Mouse (Mus musculus) frontal cortex, postnatal 14 days (tissue): ENCODE data around the gene Robo1.

Source experiments
- DNase-seq, 2 experiments: peaks; one replicate each; pipeline ENCODE4 v3.0.0; 2022; ENCODE audit warnings: low spot score in 2 of 2

Gene Robo1

DNA sequence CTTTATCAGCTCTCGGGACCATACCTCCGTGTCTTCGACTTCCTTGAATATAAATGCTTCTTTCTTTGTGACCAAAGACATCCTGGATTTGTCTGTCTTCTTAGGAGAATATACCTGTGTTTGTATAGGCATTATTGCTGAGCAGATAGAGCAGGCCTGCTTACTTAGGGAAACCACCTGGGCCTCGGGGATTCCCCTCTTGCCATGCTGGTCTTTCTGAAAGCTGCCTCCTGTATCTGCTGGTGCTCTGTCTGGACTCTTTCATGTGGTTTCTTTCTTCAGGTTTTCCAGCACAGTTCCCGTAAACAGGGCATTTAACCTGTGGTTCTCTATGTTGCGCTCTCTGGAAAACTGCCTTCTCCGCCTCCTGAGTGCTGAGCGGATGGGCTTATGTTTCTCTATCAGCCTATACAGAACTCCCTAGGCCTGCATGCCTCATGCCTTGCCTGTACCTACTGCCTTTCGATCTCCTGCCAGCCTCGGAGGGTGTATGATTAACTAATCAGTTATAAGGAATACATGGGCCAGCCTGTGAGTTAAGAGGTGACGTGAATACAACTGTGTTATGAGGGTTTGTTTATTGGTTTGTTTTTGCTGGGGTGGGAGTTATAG is 370.9 kb downstream of the Robo1 start:
- DNase-seq, result no peak

DNA sequence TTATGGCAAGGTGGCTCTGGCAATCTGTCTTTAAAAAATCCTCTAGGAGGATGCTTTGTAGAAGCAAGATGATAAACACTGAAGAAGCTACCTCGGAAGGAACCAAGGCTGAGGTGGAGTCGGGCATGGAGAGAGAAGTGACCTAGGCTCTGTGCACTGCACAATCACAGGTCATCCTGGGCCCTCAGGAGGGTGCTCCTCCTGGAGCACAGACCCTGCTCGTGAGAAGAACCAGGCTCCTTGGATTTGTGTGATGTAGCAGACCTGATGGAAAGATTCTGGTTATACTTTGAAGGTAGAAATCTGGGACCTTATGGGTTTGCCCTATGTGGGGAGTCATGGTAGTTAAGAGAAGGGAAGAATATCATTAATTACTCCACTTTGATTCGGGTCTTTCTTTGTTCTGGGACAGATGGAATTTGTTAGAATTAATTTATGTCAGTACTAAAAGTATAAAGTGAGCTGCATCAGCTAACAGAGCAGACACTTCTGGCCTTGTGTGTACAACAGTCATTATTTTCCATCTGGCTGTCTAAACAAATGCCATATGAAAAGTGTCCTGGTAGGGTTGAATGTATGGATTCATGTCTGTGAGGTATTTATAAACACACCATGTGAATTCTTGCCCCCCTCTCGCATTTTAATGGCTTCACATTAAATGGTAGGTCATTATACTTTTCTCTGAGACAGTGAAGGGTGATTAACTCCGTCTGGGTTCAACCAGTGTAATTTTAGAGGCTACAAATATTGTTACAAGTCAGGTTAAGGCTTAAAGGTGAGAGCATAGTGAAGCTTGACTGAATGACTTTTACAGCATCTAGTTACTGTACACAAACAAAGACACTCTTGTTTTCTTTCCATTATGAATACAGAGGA is 377.7 kb downstream of the Robo1 start:
- no peak for DNase-seq

DNA sequence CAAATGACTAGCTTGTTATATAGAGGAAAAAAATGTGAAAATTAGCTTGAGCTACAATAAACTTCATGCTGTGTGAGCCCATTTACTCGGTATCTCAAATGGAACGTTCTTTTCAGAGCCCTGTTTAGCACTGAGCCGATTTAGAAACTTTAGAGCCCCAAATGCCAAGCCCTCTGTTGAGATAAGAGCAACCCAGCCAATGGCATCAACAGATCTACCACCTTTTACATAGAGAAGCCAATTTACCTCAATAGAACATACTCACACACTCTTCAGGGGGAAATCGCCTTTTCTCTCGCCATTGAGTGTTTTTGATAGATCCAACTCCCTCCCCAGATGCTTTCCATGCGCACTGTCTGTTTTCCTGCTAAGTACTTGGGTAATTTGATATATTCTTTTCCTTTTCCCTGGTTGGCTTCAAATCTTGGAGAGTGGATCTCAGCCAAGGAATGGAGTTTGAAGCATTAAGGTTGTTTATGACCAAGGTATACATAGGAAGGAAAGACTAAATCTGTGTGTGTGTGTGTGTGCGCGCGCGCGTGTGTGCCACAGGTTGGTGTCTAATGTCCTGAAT is 378.5 kb downstream of the Robo1 start:
- DNase-seq, result no peak

DNA sequence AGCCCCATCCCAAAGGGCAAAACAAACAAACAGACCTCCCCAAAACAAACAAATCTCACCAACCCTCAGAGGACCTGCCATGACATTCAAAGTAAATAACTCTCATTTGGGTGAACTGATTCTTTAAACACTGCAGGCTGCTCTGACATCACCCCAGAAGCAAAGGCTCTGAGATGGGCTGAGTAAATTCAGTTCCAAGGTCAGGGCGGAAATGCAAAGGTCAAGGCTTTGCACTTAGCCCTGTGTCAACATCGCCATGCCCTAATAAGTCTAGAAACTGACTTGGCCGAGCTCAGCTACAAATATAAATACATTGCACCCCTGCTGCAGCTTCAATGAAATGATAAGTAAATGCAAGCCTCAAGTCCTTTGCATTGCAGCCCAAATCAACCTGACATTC is 379.5 kb downstream of the Robo1 start:
- no peak for DNase-seq

DNA sequence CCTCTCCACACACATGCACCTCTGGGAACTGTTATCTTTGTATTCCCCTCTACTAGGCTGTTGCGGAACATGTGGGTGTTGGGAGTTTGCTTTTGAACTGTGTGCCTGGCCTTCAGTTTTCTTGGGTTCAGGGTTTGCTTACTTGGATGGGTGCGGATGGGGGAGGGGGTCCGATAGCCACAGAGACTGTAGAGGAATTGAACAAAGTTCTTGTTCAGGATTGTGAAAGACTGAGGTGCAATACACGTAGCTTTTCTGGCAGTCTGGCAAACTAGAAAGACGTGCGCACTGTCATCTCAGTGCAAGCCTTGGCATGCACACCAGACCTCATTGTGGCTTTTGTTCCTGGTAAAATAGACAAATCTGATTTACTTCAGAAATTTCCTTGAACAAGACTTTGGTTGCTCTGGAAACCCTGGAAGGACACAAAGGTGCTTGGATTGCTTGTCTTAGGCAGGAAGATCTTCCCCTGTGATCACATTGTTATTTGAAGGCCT is 380.1 kb downstream of the Robo1 start:
- no peak for DNase-seq

DNA sequence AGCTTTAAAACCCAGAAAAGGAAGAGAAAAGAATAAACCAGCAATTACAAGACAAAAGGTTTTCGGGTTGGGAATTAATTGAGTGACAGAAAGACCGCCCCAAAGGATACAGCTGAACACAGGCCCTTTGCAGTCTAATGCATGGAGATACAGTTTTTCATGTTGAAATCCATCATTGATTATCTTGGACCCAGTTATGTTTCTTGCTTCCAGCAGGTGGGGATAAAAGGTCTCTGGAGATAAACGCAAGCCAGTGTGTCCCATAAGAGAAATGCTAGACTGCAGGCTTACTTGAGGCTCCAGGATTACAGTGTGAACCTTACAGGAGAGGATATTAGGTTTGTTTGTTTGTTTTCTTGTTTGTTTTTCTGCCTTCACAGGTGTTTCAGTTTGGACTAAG is 383.8 kb downstream of the Robo1 start:
- no peak for DNase-seq

DNA sequence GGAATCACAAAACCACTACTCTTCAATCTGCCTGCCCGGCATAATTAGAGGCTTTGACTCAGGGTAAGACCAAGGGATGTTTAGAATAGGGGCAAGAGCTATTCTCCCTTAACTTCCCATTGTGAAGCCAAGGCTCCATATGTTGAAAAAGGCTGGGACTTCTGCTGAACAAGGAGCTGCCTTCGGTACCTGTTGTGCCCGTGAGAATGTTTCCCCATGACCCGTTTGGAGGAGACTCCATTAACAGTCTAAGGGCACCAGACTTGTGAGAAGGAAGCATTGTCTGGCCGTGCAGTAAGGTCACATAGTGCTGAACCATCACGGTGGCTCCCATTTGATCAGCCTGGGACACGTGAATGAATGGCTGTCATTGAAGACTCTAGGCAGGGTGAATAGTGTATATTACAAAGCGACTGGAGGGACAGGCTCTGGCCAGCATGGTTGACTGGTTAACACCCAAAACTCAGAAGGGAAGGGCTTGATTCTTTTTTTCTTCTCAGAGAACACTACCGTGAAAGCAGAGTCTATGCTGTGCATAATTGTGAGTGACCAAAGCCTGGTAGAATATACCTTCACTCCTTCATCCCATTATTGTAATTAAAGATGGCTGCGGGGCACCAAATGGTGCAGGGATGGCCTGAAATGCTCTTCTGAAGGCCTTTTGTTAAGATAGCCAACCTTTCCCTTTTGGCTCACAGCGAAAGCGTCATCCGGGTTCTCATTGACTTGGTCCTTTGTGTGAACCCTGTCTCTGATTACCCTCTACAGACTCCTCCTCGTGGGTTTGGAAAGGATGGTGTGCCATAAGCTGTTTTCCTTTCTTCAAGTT is 385.6 kb downstream of the Robo1 start:
- DNase-seq, result no peak

DNA sequence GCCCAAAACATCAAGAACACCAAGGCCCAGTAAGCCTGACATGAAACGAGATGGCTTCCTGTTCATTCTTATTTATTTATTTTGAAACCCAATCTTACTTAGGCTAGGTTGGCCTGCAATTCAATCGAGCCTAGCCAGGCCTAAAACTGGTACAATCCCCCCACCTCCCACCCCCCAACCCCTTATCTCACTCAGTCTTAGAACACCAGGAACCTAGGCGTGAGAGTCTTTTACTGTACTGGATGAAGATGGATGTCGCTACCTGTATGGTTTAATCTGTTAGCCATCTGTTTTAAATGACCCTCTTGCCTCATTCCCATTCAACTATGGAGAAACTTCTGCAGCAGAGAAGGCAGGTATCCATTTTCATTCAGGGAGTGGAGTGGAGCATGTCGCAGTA is 386.7 kb downstream of the Robo1 start:
- no peak for DNase-seq

DNA sequence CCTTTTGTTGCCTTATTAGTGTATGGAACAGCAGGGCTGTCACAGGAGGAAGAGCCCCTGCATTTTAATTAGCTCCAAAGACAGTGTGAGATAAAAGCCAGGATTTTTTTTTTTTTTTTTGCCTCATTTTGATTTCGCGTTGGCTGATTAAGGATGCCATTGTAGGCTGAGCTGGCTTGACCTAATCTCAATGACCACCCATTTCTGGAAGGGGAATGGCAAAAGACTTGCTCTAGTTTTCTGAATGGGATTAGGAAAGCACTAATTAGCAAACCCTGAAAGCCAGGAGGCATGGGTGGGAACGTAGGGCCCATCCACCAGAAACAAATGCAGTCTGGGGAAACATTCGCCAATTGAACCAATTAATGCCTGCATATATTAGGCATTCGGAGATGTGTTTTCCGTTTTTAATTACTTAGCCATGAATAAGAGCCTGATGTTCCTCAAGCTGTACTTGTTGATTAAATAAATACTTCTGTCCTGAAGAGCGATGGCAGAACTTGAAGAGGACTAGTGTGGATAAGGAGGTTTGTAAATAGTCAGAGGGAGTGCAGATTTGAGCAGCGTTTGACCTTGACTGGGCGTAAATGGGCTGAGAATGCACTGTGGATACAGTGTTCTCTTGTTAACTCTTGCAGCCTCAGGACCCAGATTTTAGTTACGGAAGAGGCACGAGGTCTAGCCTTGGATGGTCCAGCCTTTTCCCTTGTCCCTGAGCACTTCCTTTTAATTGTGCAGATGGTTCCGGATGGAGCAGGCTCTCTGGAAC is 391.3 kb downstream of the Robo1 start:
- no peak for DNase-seq

DNA sequence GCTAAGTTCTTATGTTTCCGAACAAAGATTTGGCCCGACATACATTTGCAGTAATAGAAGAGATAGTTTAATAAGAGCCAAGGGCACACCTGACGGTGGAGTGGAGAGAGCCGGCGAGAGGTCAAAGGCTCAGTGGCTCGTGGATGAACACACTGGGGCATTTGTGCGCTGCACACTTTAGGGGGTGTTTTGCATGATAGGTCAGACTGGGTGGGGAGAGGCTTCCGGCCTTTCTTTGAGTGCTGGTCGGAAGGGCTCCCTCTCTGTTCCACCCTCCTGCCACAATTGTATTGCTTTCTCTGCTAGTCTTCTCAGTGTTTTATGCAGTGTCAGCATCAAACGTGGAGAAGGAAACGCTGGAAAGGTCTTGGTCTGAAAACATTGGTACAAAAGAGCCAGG is 392.2 kb downstream of the Robo1 start:
- no peak for DNase-seq

DNA sequence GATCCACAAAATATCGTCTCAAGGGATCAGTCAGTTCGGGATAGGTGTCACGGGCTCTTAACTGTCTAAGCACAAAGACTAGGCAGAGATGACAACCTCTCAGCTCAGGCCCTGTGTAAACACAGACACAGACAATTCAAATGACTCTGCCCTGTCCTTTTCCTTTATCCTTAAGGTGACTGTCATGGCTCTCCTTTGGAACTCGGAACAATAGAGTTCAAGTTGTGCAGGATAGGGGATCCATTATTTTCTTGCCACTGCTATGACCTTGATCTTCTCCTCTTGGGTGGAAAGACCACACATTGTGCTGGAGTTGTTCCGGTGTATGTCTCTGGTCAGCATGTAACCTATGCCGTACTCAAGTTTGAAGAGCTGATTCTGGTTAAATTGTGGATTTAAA is 395.4 kb downstream of the Robo1 start:
- DNase-seq, result no peak

GRCm38 (mm10) chr16:72705851-72706250 is 397.7 kb downstream of the Robo1 start:
- no peak for DNase-seq

GRCm38 (mm10) chr16:72708526-72708925 is 400.4 kb downstream of the Robo1 start:
- DNase-seq, result no peak

GRCm38 (mm10) chr16:72717118-72717802 is 409.2 kb downstream of the Robo1 start:
- no peak for DNase-seq

DNA sequence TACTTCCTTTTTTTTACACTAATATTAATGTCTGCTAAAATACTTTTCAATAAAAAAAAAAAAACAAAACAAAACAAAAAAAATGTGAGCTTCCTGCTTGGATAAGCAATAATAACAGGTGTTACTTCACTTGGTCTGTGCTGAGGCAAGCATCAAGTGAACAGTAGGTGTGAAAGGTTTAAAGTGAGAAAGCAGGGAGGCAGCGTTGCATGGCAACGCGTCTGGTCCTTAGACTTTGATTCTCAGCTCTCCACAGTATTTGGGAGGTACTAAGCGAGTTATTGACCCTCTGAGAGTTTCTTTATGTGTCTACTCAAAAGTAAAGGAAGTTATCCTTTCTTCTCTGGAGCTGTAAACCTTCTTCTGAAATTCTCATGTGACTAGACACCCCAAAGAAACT is 411.0 kb downstream of the Robo1 start:
- no peak for DNase-seq

GRCm38 (mm10) chr16:72720979-72721378 is 412.9 kb downstream of the Robo1 start:
- no peak for DNase-seq

DNA sequence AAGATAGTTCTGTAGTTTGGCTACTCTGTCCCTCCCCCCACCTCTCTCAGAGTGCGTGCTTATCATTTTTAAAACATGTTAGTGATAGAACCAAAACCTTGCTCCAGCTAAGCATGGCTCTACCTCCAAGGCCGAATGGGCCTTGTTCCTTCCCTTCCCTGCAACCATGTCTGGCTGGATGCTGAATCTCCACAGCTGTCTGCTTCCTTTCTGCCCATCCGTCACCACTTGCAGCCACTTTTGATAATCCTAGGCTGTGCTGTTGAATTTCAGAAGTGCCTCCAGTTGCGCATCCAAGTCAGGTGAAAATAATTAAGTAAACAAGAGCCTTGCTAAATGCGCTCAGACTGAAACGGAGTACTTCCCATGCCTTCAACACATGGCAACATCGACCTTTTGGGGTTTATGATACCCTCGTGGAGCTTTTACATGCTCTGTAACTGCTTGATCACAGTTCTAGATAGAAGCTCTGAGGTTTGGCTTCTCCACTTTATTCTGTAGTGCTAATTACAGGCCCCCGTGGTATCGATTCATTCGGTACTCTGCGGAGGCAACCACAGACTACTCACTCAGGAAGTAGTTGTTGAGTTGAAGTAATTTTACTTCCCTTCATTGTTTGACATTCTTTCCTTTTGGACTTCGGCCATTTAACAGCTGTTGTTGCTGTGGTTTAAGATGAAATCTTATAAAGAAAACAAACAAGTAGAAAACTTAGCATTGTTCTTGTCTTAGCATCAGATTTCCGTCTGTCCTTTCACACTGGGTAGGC is 413.8 kb downstream of the Robo1 start:
- no peak for DNase-seq

GRCm38 (mm10) chr16:72734234-72734633 is 426.1 kb downstream of the Robo1 start:
- no peak for DNase-seq

- no peak for DNase-seq
Measured at GRCm38 (mm10) chr16:72735175-72735574, 427.1 kb downstream of the Robo1 start.

DNA sequence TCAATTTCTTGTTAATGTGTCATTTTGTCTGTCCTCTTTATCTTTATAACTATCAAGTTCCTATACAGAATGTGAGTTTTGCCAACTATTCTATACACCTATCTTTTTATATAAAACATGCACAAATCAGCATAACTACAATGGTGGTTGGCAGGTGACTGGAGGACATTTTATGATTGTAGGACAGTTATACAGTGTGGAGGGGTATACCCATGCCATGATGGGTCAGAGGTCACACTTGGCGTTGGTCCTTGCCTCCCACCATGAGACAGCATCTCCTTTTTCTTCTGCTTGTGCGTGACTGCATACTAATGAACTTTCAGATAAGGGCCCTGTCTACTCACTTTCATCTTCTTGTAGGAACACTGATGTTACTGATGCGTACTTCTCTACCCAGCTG is 427.5 kb downstream of the Robo1 start:
- no peak for DNase-seq
